Mouse (Mus musculus): ENCODE results near the gene Nfe2l1.
A peak's percentile ranks its signal among the peaks of the same experiment; 100 is the strongest.

- TF ChIP-seq CTCF (IDR thresholded peaks at IDR 0.05): peak; percentile 47
- no peak for TF ChIP-seq EP300 (IDR thresholded peaks at IDR 0.05)
Measured at GRCm38 (mm10) chr11:96774536-96774935, 55.2 kb downstream of the Nfe2l1 start.
